Mouse (Mus musculus) stomach, postnatal 0 days (tissue): ENCODE results near the gene Scn3b. TPM values are rescaled to one million over a fixed set of nuclear protein-coding genes. Genes with fewer than 3 reads are reported as not detected.

ENCODE experiments used
- ATAC-seq: fragments of 200-750 bp; cut with Nextera tagmentation; 2 replicates; pipeline ENCODE4 v1.8.0; 2017; ENCODE audit not compliant: low FRiP score, low TSS enrichment
- DNase-seq: peaks from one replicate; pipeline ENCODE4 v3.0.0-alpha.2; 2016; ENCODE audit warnings: low spot score
- H3K27ac ChIP-seq: fragments of 300-500 bp; sonication (generic); replicated peaks from 2 replicates; pipeline ENCODE4 v1.5.1; 2014; ENCODE audit warnings: mild to moderate bottlenecking, control low read depth
- H3K27me3 ChIP-seq: fragments of 300-500 bp; sonication (generic); 2 replicates; pipeline ENCODE4 v1.6.1; 2014; ENCODE audit warnings: low read length; ENCODE audit not compliant: control insufficient read depth, insufficient read depth
- H3K36me3 ChIP-seq: fragments of 300-500 bp; sonication (generic); 2 replicates; pipeline ENCODE4 v1.6.1; 2014; ENCODE audit warnings: low read length, mixed read lengths; ENCODE audit not compliant: control insufficient read depth, insufficient read depth
- H3K4me1 ChIP-seq: fragments of 300-500 bp; sonication (generic); replicated peaks from 2 replicates; pipeline ENCODE4 v1.6.1; 2014; ENCODE audit warnings: antibody characterized with exemption; ENCODE audit not compliant: control insufficient read depth, insufficient read depth
- H3K4me2 ChIP-seq: fragments of 300-500 bp; sonication (generic); replicated peaks from 2 replicates; pipeline ENCODE4 v1.6.1; 2014; ENCODE audit warnings: low read depth, mild to moderate bottlenecking, control low read depth, moderate library complexity
- H3K4me3 ChIP-seq: fragments of 300-500 bp; sonication (generic); 2 replicates; pipeline ENCODE4 v1.5.1; 2014; ENCODE audit warnings: low read depth, low read length, control low read depth
- H3K9ac ChIP-seq: fragments of 300-500 bp; sonication (generic); 2 replicates; pipeline ENCODE4 v1.6.1; 2014; ENCODE audit warnings: mild to moderate bottlenecking, low read length, control low read depth, mixed read lengths
- H3K9me3 ChIP-seq: fragments of 300-500 bp; sonication (generic); 2 replicates; pipeline ENCODE4 v1.6.1; 2016; ENCODE audit warnings: low read length; ENCODE audit not compliant: control insufficient read depth
- CTCF ChIP-seq: IDR thresholded peaks from 2 replicates; pipeline ENCODE4 v1.5.1; 2016; ENCODE audit warnings: antibody characterized with exemption, low read depth, mild to moderate bottlenecking, moderate library complexity
- EP300 ChIP-seq: optimal IDR thresholded peaks from 2 replicates; pipeline ENCODE3; 2016; ENCODE audit warnings: antibody characterized with exemption
- WGBS: fragments of 180-500 bp; shearing (Covaris S2); extraction: QIAGEN DNeasy Blood & Tissue Kit; methylation state at CpG from one replicate; pipeline ENCODE4 v1.1.7; 2014; 5-methylcytosine and 5-hydroxymethylcytosine counted together
- polyA plus RNA-seq: library from polyadenylated mRNA; unstranded; fragments of >200 nt; fragmentation: Nextera tagmentation; extraction: Ambion mirVana; gene quantifications from 2 replicates; pipeline ENCODE4 v1.2.1, GENCODE M21; 2015

Gene Scn3b
- polyA plus RNA-seq, 1 experiment from 2014 or later = 2.0 TPM

DNA sequence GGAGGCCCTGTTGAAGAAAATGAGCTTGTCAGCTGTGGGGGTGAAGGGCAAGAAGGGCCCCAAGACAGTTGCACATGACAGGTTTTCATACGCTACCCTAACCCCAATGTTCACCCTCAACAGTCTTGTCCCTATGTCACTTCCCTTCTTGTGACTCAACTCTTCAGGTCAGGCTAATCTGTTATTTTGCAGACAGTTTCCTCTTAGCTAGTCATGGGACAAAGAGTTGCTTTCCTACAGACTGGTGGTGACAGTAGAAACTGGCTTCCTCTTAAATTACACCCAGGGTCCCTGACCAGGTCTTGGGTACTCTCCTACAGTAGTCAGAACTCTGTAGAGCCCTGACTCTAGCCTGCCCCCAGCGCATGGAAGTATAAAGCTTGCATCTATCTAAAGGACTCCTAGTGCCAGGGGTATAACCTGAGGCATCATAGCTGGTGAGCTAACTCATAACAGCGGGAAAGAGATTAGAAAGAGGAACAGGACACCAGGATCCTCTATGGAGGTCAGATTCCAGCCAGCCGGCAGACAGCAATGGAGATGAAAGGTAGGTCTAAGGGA is 55.3 kb downstream of the Scn3b start:
- Histone ChIP-seq H3K9ac (peak overlapping the region; percentile 58), H3K36me3 (no peaks in the 10 kb centered on the region), H3K27ac (peak overlapping the region; percentile 85), H3K4me1 (no peaks in the 10 kb centered on the region; the same call in none of the 2 replicates), H3K9me3 (no peaks in the 10 kb centered on the region), H3K4me3 (peak overlapping the region; percentile 39), H3K27me3 (no peaks in the 10 kb centered on the region), H3K4me2 (peak overlapping the region; percentile 44)
- TF ChIP-seq EP300 (no peak), CTCF (peak; percentile 57)
- WGBS = 75% methylated on average over 4 of the region's 4 CpGs
- ATAC-seq = peak; percentile 36
- DNase-seq = peak; percentile 72

GRCm38 (mm10) chr9:40324826-40325225 is 55.8 kb downstream of the Scn3b start:
- DNase-seq (no peak), ATAC-seq (no peak)
- Histone ChIP-seq H3K4me3 (peak overlapping the region; percentile 39), H3K36me3 (no peaks in the 10 kb centered on the region), H3K27me3 (no peaks in the 10 kb centered on the region), H3K27ac (peak overlapping the region; percentile 30; the same call in 1 of the 2 replicates), H3K4me1 (no peaks in the 10 kb centered on the region; the same call in none of the 2 replicates), H3K9ac (no peak overlapping the region), H3K9me3 (no peaks in the 10 kb centered on the region), H3K4me2 (peak overlapping the region; percentile 44)
- TF ChIP-seq CTCF (no peak), EP300 (no peak)
- WGBS = 76% methylated on average over 6 of the region's 6 CpGs

DNA sequence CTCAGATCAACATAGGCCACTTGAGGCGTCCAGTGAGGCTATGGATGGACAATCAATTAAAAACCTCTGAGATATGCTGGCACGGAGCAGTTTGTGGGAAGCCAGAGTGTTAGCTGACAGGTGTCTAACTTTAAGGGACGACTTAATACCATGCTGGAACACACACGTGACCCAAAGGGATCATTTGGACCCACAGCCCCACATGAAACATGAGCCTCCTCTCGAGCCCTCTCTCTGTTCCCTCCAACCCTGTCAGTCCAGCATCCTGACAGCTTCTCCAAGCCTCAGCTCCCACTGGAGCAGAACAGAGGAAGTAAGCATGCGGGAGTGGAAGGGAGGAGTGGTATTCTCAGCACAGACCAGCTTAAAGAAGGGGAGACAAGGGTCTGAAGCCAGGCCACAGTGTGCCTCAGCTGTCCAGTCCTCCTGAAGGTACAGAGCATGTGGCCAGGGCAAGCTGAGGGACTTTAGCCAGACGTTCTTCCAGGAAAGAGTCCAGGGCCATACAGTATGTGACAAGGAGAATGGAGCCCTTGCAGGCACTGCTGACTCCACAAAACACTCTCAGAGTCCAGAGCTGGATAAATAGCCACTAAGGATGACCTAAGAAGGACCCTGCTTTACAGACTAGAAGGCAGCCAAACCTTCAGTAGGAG is 57.4 kb downstream of the Scn3b start:
- Histone ChIP-seq H3K4me1 (no peaks in the 10 kb centered on the region; the same call in none of the 2 replicates), H3K27ac (no peak overlapping the region), H3K27me3 (no peaks in the 10 kb centered on the region), H3K4me3 (no peak overlapping the region), H3K4me2 (peak overlapping the region; percentile 44), H3K9ac (no peak overlapping the region), H3K36me3 (no peaks in the 10 kb centered on the region), H3K9me3 (no peaks in the 10 kb centered on the region)
- TF ChIP-seq CTCF (no peak), EP300 (no peak)
- WGBS = 46% methylated on average over 7 of the region's 7 CpGs
- ATAC-seq = no peak
- no peak for DNase-seq

GRCm38 (mm10) chr9:40330609-40331382 is 61.8 kb downstream of the Scn3b start:
- no peaks in the 10 kb centered on the region for H3K9me3 ChIP-seq
- no peak for TF ChIP-seq EP300
- TF ChIP-seq CTCF = peak; percentile 98
- no peak overlapping the region; the same call in 1 of the 2 replicates for H3K27ac ChIP-seq
- H3K4me2 ChIP-seq = no peak overlapping the region
- H3K4me1 ChIP-seq = no peaks in the 10 kb centered on the region
- ATAC-seq (peak; percentile 94), DNase-seq (peak; percentile 93)
- no peak overlapping the region for H3K4me3 ChIP-seq
- no peak overlapping the region for H3K9ac ChIP-seq
- 52% methylated on average over 19 of the region's 19 CpGs for WGBS
- H3K36me3 ChIP-seq = no peaks in the 10 kb centered on the region
- H3K27me3 ChIP-seq = no peaks in the 10 kb centered on the region

- H3K27me3 ChIP-seq = no peaks in the 10 kb centered on the region
- H3K36me3 ChIP-seq = no peaks in the 10 kb centered on the region
- WGBS = 72% methylated on average over 15 of the region's 15 CpGs
- no peak for ATAC-seq
- H3K4me2 ChIP-seq = no peak overlapping the region
- no peak overlapping the region for H3K4me3 ChIP-seq
- no peak overlapping the region for H3K27ac ChIP-seq
- no peaks in the 10 kb centered on the region for H3K9me3 ChIP-seq
- TF ChIP-seq EP300 (no peak), CTCF (no peak)
- H3K9ac ChIP-seq = no peak overlapping the region
- peak; percentile 23 for DNase-seq
- no peaks in the 10 kb centered on the region for H3K4me1 ChIP-seq
Measured at GRCm38 (mm10) chr9:40331411-40332286, 62.6 kb downstream of the Scn3b start.
